Mouse (Mus musculus): ENCODE results near the gene Lrrc4.

GRCm38 (mm10) chr6:28618299-28618698, 213.2 kb downstream of the Lrrc4 start:
- TF ChIP-seq CTCF (conservative IDR thresholded peaks at IDR 0.05; ENCODE audit: low read length) (no peak), POU5F1 (IDR thresholded peaks at IDR 0.05; ENCODE audit: borderline replicate concordance, low read length) (no peak)
